Mouse (Mus musculus): ENCODE data around the gene Pld4.

DNA sequence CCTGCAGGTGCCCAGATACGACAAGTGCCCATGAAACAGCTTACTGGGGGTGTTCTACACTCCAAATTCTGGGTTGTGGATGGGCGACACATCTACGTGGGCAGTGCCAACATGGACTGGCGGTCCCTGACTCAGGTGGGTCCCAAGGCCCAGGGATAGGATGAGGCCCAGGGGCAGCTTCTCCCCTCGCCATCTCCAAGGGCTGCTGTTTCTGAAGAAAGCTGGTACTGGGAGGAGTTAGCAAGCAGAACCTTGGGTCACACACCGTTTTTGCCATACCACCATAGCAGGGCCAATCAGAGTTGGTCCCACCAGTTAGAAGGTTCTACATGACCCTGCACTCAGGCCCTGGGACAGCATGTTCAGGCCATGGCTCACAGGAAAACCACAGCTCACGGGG is 4.5 kb downstream of the Pld4 start:
- TF ChIP-seq CTCF (IDR thresholded peaks at IDR 0.05; ENCODE audit: borderline replicate concordance, insufficient read depth, low read depth, low read length) = no peak
- TF ChIP-seq POLR2A (IDR thresholded peaks at IDR 0.05; ENCODE audit: borderline replicate concordance, insufficient read depth, low read length) = no peak
